Mouse (Mus musculus) yolk sac, embryonic 10.5 days (tissue): ENCODE measurements around the gene Ush1g.

Source experiments
- DNase-seq: peaks from one replicate; pipeline ENCODE4 v3.0.0-alpha.2; 2017; ENCODE audit warnings: low spot score

The Ush1g gene

DNA sequence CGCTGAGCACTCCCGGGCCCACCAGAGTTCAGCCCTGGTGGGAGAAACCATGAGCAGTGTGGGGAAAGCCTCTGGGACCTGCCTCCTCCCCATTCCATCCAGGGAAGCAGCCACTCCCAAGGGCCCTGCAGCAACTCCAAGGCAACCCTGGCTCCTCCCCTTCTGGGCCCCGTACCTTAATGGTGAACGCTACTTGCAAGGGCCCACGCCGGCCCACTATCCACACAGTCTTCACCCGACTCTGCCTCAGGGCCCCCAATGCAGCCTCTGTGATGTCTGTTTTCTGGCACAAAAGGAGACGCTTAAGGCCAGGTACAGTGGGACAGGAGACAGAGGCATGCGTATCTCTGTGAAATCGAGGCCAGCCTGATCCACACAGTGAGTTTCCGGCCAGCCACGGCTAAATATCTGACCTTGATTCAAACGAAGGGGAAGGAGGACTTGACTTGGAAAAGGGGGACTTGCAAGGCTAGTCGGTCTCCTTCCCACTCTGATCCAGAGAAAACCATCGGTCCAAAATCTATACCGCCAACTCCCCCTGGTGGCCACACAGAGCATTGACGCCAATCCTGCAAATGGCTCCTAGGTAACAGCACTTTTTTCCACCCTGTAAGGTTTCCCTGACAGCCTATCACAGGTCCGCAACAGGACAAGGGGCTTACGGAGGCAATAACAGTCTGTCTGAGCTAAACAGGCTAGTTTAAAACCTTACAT is 51.5 kb downstream of the Ush1g start:
- DNase-seq, result peak; percentile 61

DNA sequence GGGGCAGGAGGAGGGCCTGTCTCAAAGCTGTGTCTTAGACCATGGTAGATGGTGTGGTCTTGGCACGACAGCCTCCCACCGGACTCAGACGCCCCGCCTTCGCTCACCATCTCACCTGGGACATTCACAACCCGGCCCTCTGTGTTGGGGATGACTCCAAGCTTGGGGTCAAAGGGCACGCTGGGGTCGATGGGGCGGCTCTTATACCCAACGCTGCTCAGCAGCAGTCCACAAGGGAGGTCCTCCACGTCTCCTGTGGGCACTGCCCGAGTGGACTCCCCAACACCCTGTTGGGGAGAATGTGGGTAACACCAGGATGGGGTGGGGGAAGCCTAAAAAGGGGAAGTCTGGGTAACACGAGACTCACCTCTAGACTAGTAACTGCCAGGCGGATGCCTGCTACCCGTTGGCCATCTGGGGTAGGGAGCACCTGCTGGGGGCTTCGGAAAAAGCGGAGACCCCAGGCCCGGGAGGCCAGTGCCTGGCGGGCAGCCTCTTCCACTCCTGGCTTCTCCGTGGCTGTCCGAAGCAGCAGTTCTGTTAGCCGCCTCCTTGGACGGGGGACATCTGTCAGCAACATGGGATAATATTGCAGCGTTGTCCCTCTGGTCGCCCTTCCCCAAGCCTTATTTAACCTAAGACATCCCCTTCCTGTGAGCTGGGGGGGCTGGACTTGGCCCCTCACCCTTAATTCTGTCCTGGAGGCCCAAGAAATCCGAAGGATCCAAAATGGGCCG is 52.3 kb downstream of the Ush1g start:
- DNase-seq, result no peak

DNA sequence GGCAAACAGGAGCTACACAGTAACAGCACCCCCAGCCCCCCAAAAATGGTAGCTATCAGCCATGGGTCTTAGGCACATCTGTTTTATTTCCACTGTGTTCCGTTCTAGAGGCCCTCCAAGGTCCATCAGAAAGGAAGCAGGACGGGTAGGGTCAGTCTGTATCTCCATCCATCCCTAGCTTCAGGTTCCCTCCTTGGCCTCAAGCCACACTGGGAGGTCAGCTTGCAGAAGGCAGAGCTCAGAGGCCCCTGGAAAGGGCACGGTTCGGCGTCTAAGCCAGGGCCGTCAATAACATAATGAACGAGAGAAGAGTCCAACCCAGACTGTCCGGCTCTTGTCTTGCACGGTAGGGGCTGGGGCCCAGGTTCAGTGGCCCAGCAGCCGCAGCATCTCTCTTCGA is 53.9 kb downstream of the Ush1g start:
- no peak for DNase-seq

DNA sequence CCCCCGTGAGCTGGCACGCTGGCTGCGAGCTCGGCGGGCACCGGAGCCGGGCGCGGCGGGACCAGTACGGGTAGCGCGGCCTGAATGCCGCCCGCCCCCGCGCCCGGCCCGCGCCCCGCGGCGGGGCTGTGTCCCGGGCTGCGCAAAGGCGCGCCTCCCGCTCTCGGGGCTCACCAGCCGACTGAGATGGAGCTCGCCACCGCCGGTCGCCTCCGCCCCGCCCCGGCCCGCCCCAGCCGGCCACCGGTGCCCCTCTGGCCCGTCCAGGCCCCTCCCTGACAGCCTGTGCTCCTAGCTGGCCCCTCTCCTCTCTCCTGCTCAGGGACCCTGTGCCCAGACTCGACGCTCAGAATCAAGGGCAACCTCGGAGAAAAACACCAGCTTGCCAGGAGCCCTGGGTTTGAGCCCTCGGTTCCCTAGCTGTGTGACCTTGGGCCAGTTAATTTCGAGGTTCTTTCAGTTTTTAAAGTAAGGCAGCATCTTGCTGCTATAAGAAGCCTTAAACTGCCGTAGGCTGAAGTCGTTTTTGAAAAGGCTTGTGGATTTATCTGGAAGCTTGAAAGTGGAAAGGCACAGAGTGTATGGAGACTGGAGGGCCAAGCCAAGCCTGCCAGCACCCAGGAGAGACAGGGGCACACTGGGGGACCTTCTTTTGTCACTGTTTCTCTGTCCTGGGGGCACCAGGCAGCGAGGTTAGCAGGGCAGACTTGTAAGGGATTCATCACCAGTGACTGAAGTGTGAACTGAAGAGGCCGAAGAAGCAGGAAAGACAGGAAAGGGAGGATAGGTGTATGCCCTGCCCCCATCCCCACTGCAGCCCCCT is 54.6 kb downstream of the Ush1g start, which contains the start of gene Grin2c:
Gene Grin2c (minus strand): TSS at position 183 of the 823 bp plus-strand sequence.
- DNase-seq, result no peak

DNA sequence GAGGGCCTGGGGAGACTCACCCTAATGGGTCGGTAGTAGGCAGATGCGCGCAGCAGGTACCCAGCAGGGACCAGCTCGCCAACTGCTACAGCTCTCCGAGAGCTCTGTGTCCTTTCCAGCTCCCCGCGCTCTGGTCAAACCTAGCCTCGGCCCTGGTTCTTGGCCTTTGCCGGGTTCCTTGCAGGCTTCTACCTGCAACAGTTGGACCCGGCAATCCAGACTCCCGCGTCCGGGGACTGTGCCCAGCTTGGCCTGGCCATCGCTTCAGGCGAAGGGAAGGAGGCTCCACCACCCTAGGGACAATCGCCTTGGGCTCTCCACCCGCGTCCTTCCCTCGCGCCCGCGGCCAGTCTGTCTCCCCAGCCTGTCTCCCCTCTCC is 55.5 kb downstream of the Ush1g start:
- DNase-seq, result no peak

DNA sequence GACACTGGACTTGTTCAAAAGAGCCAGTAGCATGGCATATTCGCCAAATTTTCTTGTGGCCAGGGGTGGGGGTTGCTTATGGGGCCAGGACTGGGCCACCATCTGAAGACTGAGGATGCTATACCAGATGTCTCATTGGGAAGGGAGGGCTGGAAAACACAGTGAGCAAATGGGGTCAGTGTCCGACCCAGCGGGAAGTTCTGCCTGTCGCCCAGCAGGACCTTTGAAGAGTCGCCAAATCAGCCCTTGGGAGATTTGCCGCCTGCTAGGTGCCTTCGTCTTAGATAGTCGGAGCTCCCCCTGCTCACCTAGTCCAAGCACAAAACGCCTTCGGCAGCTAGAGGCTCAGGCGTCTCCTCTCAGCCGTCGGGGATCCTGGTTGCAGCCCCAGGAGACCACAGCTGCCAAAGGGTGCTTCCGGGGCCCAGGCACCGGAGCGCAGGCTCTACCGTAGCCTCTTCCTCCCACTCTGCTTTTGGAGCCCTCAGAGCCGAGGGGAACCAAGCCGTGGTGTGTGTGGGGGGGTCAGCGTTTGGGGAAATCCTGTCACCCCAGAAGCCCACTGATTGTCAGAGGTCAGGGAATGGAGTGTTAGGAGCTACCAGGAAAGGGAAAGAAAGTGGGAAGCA is 56.0 kb downstream of the Ush1g start:
- DNase-seq, result no peak
